Mouse (Mus musculus) adrenal gland, adult 18-20 months (tissue): ENCODE data around the gene Mrtfa. TPM values are rescaled to one million over a fixed set of nuclear protein-coding genes. Genes with fewer than 3 reads are reported as not detected.

ENCODE experiments used
- DNase-seq, 2 experiments: peaks; one replicate each; pipeline ENCODE4 v3.0.0; 2021 to 2022; ENCODE audit warnings: low spot score in 2 of 2
- total RNA-seq, 2 experiments: library from RNA; stranded (reverse); gene quantifications; 1 replicate in 1 of 2; 2 replicates in 1 of 2; pipeline ENCODE4 v1.2.3; 2021

Gene Mrtfa
- total RNA-seq, 2 experiments from 2014 or later = 24.3 to 29.4 TPM

- DNase-seq = no peak
Observed at GRCm38 (mm10) chr15:81068641-81069381, 121.7 kb downstream of the Mrtfa start.

- DNase-seq = no peak
Observed at GRCm38 (mm10) chr15:81067761-81068160, 122.8 kb downstream of the Mrtfa start.

GRCm38 (mm10) chr15:81066976-81067375 lies 123.6 kb downstream of the Mrtfa start:
- no peak for DNase-seq

DNA sequence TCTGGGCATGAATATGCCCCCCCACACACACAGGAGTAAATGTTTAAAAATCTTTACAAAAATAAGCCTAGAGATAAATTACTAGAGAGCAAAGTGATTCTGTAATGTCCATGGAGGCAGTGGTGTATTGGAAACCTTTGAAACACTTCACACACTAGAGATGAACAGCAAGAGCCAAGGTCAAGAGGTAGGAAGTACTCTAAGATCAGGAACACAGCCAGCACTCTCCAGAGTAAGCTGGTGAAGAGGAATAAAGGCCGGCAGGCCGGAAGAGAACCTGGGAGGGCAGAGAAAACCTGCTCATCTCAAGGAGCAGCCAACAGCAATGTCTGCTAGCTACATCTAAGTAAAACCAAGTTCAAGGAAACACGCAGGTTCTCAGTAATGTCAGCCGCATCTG lies 125.9 kb downstream of the Mrtfa start:
- no peak for DNase-seq

GRCm38 (mm10) chr15:81064143-81064542 lies 126.4 kb downstream of the Mrtfa start:
- no peak for DNase-seq

- DNase-seq = no peak
Observed at GRCm38 (mm10) chr15:81062616-81063015, 127.9 kb downstream of the Mrtfa start.

GRCm38 (mm10) chr15:81062175-81062588 lies 128.4 kb downstream of the Mrtfa start:
- DNase-seq = no peak

GRCm38 (mm10) chr15:81060975-81061374 lies 129.6 kb downstream of the Mrtfa start:
- DNase-seq = no peak

DNA sequence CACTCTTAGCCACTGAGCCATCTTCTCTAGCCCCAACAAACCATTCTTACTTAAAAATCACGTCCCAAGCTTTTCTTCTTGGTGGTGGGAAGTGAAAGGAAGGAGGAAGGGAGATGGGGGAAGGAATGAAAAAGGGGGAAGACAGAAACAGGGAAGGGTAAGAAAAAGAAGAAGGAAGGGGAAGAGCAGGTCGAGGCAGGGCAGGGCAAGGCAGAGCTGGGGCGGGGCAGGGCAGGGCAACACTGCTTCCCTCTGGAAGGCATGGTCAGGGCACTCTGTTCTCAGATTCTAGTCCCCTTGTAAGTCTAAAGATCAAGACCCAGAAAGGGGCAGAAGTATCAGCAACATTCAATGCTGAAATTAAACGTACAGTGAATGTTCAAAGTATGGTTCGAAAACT lies 132.8 kb downstream of the Mrtfa start:
- DNase-seq = no peak

- no peak for DNase-seq
Observed at GRCm38 (mm10) chr15:81055488-81055887, 135.1 kb downstream of the Mrtfa start.

DNA sequence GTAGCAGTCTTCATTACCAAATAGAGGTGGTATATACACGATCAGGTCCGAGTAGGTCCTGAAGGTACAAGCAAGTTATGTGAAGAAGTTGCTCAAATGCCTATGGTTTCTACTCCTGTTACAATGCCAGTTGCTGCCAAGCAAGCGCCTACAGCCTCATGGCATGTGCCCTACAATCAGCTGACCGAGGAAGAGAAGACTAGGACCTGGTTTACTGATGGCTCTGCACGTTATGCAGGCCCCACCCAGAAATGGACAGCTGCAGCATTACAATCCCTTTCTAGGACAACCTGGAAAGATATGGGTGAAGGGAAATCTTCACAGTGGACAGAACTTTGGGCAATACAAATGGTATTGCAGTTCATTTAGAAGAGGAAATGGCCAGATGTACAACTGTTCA lies 138.1 kb downstream of the Mrtfa start:
- no peak for DNase-seq

DNA sequence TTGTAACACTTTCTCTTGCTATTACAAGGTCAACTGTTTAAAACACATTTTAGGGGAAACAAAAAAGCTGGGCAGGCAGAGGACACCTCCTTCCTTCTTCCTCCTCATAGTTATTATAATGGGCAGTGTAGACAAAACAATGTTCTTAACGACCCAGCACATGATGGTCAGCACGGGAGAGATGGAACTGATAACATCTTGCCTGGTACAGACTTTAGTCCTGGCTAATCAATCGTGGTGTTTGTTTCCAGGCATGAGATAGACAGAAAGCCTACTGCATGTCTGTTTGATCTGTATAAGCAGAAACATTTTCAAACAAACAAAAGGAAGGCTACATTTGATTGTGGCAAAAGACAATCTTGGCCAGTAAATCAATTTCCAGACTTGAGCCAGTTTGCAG lies 140.1 kb downstream of the Mrtfa start:
- DNase-seq = no peak

DNA sequence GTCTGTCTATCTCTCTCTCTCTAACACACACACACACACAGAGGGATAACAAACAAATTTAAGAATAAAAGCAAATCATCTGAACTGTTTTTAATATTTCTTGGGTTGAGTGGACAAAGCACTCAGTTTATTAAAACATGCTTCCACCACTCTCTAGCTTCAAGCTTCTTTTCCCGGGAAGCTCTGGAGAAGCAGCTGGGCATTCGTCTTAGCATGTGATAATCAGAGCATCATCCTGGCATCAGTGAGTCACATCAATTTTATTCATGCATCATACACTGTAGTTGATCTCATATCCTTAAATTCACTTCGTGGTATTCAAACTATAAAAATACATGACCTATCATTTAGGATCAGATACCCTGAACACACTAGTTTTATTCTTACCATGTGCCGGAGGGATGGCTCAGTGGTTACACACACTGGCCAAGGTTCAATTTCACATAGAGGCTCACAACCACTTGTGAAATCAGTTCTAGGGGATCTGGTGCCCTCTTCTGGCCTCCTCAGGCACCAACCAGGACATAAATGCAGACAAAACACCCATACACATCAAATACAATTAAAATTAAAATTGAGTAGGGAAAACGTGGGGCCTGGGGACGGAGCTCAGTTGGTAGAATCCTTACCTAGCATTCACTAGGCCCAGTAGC lies 141.0 kb downstream of the Mrtfa start:
- DNase-seq = no peak

GRCm38 (mm10) chr15:81047497-81047896 lies 143.1 kb downstream of the Mrtfa start:
- DNase-seq = no peak

- no peak for DNase-seq
Observed at GRCm38 (mm10) chr15:81046061-81046460, 144.5 kb downstream of the Mrtfa start.

GRCm38 (mm10) chr15:81045336-81045735 lies 145.2 kb downstream of the Mrtfa start:
- DNase-seq = no peak

DNA sequence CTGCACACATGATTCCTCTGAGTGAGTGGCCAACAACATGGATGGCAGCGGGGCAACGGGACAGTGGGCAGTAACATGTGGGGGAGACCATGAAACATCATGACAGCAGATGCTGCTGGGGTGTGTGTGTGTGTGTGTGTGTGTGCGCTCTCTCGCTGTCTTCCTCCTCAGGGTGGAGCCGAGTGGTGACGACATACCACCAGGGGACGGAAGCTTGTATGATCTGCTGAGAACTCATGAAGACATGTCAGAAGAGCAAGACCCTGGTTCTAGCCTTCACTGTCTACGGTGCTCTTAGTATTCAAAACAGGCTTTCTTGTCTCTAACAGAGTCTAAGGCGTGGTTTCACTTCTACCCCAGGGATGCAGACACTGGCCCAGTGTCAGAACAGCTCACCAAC lies 146.1 kb downstream of the Mrtfa start:
- DNase-seq = no peak

GRCm38 (mm10) chr15:81042276-81042931 lies 148.2 kb downstream of the Mrtfa start:
- DNase-seq = peak; percentile 16 to 57

GRCm38 (mm10) chr15:81041767-81042166 lies 148.8 kb downstream of the Mrtfa start:
- DNase-seq = no peak

DNA sequence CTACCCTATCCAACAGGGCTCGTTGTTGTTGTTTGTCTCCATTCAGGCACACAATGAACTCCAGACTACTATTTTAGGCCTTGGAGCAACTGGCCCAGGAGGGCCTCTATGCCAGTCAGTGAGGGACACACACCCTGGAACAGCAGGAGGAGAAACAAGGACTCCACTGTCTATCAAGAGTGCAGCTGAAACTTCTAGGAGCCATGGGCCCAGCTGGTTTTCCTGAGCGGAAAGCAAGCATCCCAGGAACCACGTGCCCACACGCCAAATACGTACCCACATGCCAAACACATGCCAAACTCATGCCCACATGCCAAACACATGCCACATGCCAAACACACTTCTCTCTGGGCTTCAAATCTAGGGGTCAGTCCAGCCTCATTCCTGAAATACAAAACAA lies 152.1 kb downstream of the Mrtfa start:
- no peak for DNase-seq

DNA sequence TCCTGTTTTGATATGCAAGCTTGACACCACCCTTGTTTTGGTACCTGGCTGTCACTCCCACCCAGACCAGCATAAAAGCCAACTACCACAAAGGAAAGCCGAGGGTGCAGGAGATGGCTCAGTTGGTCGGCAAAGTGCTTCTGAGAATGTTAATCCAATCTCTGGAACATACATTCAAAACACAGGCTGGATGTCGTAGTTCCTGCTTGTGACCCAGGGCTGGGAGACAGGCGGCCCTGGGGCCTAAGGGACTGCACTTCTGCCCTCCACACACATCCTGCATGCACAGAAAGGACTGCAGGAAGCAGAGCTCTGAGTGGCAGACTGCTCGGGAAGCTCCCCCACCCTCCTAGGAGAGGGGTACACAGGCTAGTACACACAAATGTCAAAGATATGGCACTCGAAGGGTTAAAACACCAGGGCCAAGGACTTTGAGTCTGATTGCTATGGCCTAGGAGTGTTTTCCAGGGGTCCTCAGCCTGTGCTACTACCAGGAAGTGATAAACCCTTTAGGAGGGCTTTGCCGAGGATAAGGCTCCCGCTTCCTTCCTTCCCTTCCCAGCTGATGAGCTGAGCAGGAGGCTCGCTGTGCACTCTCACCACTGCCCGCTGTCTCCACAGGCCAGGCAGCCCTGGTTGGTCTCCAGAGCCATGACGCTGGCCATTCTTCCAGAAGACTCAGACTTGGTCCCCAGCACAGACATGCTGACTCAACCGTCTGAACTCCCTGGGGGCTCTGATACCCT lies 155.0 kb downstream of the Mrtfa start:
- no peak for DNase-seq

GRCm38 (mm10) chr15:81034119-81034518 lies 156.4 kb downstream of the Mrtfa start:
- DNase-seq = no peak
